Mouse (Mus musculus) kidney, embryonic 16.5 days (tissue): Measurements from ENCODE around the gene Fam189a1. TPM values are rescaled to one million over a fixed set of nuclear protein-coding genes. Genes with fewer than 3 reads are reported as not detected.

Source experiments
- ATAC-seq: fragments of 200-750 bp; cut with Nextera tagmentation; 2 replicates; pipeline ENCODE4 v1.8.0; 2017; ENCODE audit warnings: moderate TSS enrichment; ENCODE audit not compliant: low FRiP score, low TSS enrichment
- H3K27ac ChIP-seq: fragments of 300-500 bp; sonication (generic); 2 replicates; pipeline ENCODE4 v1.5.1; 2014; ENCODE audit warnings: low read length
- H3K27me3 ChIP-seq: fragments of 300-500 bp; sonication (generic); 2 replicates; pipeline ENCODE4 v1.6.1; 2014; ENCODE audit warnings: low read length, control low read depth, mixed read lengths; ENCODE audit not compliant: insufficient read depth
- H3K36me3 ChIP-seq: fragments of 300-500 bp; sonication (generic); 2 replicates; pipeline ENCODE4 v1.6.1; 2014; ENCODE audit warnings: low read length, control low read depth, mixed read lengths; ENCODE audit not compliant: insufficient read depth
- H3K4me1 ChIP-seq: fragments of 300-500 bp; sonication (generic); 2 replicates; pipeline ENCODE4 v1.6.1; 2014; ENCODE audit warnings: low read length, control low read depth, mixed read lengths; ENCODE audit not compliant: insufficient read depth
- H3K4me2 ChIP-seq: fragments of 300-500 bp; sonication (generic); replicated peaks from 2 replicates; pipeline ENCODE4 v1.6.1; 2014; ENCODE audit warnings: low read depth, low read length
- H3K4me3 ChIP-seq: fragments of 300-500 bp; sonication (generic); 2 replicates; pipeline ENCODE4 v1.5.1; 2014; ENCODE audit warnings: mild to moderate bottlenecking, low read length
- H3K9ac ChIP-seq: fragments of 300-500 bp; sonication (generic); replicated peaks from 2 replicates; pipeline ENCODE4 v1.6.1; 2014; ENCODE audit warnings: low read length
- H3K9me3 ChIP-seq: fragments of 300-500 bp; sonication (generic); 2 replicates; pipeline ENCODE4 v1.6.1; 2016; ENCODE audit warnings: low read length, control low read depth
- WGBS: fragments of 180-500 bp; shearing (Covaris S2); extraction: QIAGEN DNeasy Blood & Tissue Kit; methylation state at CpG from one replicate; pipeline ENCODE4 v1.1.7; 2014; 5-methylcytosine and 5-hydroxymethylcytosine counted together
- polyA plus RNA-seq: library from polyadenylated mRNA; unstranded; fragments of >200 nt; fragmentation: Nextera tagmentation; extraction: Ambion mirVana; gene quantifications from 2 replicates; pipeline ENCODE4 v1.2.1, GENCODE M21; 2015

The Fam189a1 gene
- polyA plus RNA-seq, 1 experiment from 2014 or later = 0.20 TPM

DNA sequence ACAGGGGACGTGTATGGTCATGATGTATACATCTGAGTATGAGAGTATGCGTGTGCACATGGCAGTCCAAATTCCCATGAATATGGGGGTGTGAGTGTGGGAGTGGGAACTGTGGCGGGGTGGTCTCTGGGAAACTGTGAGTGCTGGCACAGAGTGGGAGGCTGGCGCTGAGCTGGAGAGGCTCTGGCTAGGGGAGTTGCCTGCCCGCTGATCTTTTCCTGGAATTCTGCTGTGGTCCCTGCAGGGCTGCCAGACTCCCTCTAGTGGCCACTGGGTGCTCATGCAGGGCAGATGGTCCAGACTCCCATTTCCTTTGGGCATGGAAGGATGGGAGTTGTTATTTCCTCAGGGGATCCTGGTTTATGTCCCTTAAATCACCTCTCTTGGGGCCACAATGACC is 404.9 kb downstream of the Fam189a1 start:
- 27% methylated on average over 5 of the region's 5 CpGs for WGBS
- peak; percentile 62; the same call in 1 of the 2 replicates for ATAC-seq
- no peak overlapping the region for H3K9ac ChIP-seq
- H3K4me3 ChIP-seq = no peak overlapping the region
- no peak overlapping the region for H3K27ac ChIP-seq
- H3K36me3 ChIP-seq = no peaks in the 10 kb centered on the region
- H3K9me3 ChIP-seq = no peaks in the 10 kb centered on the region
- no peaks in the 10 kb centered on the region for H3K27me3 ChIP-seq
- H3K4me2 ChIP-seq = no peak overlapping the region
- H3K4me1 ChIP-seq = peaks cover 6% of the 10 kb centered on the region; the same call in 1 of the 2 replicates

- 89% methylated on average over 7 of the region's 7 CpGs for WGBS
- Histone ChIP-seq H3K9me3 (no peaks in the 10 kb centered on the region), H3K27me3 (no peaks in the 10 kb centered on the region), H3K27ac (no peak overlapping the region), H3K9ac (no peak overlapping the region), H3K4me3 (no peak overlapping the region), H3K4me1 (no peaks in the 10 kb centered on the region), H3K4me2 (no peak overlapping the region), H3K36me3 (no peaks in the 10 kb centered on the region)
- ATAC-seq = no peak
Measured at GRCm38 (mm10) chr7:64743610-64744009, 412.8 kb downstream of the Fam189a1 start.

DNA sequence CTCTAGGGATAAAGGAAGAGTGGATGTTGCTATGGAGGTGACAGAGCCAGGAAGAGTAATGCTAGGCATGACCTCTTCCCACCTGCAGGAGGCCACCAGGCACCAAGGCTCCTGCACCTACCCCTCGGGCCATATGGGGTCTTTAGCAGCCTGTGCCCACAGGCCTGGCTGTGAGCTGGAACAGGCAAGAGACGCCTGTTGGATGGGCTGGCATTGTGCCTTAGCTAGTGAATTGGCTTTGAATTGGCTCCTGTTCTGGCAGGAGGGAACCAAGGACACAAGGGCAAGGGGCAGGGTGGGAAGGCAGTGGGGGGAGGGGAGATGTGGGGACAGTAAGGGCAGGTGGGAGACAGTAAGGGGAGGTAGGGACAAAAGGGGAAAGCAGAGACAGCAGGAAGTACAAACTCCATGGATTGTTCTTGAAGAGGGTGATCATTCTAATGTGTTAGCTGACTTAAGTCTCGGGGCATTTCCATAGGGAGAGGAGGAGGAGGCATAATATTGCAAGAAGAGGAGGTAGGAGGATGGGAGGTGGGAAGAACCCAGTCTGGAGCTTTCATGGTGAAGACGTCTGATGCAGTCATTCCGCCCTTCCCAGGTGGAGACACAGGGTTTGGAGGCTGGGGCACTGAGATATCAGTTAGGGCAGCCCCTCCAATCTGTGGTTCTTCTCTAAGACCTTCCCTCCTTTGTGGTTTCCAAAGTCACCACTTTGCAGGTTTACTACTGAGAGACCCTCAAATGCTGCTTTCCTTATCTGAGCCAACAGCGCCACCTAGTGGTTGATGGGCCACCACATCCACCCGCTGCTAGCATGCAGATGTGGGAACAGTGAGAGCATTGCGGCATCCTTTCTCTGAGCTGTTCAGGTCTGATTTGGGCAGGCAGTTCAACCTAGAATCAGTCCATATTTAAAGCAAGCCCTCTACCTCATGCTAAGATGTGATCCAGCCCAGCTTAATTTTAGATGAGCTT is 414.8 kb downstream of the Fam189a1 start:
- H3K9me3 ChIP-seq = no peaks in the 10 kb centered on the region
- no peaks in the 10 kb centered on the region for H3K36me3 ChIP-seq
- H3K4me3 ChIP-seq = no peak overlapping the region
- H3K27me3 ChIP-seq = no peaks in the 10 kb centered on the region
- no peak overlapping the region for H3K27ac ChIP-seq
- no peaks in the 10 kb centered on the region for H3K4me1 ChIP-seq
- no peak overlapping the region for H3K9ac ChIP-seq
- WGBS = 27% methylated on average over 8 of the region's 8 CpGs
- no peak overlapping the region for H3K4me2 ChIP-seq
- ATAC-seq = peak; percentile 82; the same call in 1 of the 2 replicates

DNA sequence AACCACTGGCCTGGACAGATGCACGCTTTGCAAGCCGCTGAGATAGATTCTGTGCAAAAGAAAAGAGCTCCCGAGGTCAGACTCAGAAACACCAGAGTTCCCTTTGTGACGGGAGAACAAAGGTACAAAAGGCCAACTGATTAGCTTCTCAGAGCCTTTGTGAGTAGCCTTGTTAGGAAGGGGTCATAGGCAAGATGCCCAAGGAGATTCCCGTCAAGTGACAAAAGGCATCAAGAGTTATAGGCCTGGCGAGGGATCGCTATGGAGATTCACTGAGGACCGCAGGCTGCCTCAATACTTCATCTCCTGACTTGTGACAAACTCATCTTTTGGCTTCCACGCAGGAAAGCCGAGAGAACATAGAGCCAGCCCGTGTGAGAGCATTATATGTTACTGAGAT is 417.2 kb downstream of the Fam189a1 start:
- ATAC-seq = no peak
- Histone ChIP-seq H3K4me3 (no peak overlapping the region), H3K9ac (no peak overlapping the region), H3K27me3 (no peaks in the 10 kb centered on the region), H3K9me3 (no peaks in the 10 kb centered on the region), H3K4me2 (no peak overlapping the region), H3K4me1 (no peaks in the 10 kb centered on the region), H3K27ac (no peak overlapping the region), H3K36me3 (no peaks in the 10 kb centered on the region)
- 75% methylated on average over 11 of the region's 11 CpGs for WGBS

DNA sequence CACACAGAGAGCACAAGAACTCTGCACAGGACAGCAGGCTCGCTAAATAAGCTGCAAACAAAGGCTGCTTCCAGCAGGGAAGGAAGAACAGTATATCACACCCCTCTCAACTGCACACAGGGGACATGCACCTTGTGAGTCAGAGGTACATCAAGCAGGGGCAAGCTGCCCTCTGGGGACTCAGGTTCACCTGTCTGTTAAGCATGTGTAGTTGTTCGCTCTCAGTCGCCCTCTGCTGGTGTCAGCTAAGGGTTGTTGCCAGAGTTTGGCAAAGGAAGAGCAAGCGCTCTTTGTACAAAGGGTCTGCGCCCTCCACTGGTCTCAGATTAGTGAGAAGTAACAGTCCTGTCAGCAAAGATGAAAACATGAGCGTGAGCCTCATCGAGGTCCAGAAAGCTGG is 426.6 kb downstream of the Fam189a1 start:
- Histone ChIP-seq H3K9me3 (no peaks in the 10 kb centered on the region), H3K27me3 (no peaks in the 10 kb centered on the region), H3K36me3 (no peaks in the 10 kb centered on the region), H3K27ac (no peak overlapping the region), H3K4me1 (no peaks in the 10 kb centered on the region), H3K4me3 (no peak overlapping the region), H3K9ac (no peak overlapping the region), H3K4me2 (no peak overlapping the region)
- 28% methylated on average over 7 of the region's 7 CpGs for WGBS
- peak; percentile 28; the same call in 1 of the 2 replicates for ATAC-seq

DNA sequence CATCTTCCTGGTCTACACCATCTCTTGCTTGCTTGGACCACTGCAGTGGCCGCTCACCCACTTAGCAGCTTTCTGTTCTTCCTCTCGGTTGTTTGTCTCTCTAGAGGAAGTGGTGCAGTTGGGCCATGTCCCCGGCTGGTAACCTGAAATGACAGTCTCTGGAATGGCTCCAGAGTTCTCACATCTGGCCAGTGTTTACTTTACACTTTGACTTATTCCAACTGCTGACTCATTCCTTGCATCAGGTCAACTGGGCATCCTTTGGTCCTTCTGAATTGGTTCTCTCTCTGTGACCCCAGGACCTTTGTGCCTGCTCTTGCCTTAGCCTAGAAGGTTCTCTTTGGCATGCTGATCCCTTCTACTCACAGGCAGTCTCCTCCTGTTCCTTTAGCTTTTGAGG is 427.6 kb downstream of the Fam189a1 start:
- no peak for ATAC-seq

GRCm38 (mm10) chr7:64728181-64728591 is 428.2 kb downstream of the Fam189a1 start:
- no peak overlapping the region for H3K4me3 ChIP-seq
- no peaks in the 10 kb centered on the region for H3K27me3 ChIP-seq
- H3K4me1 ChIP-seq = no peaks in the 10 kb centered on the region
- no peak overlapping the region for H3K27ac ChIP-seq
- H3K9me3 ChIP-seq = no peaks in the 10 kb centered on the region
- 81% methylated on average over 5 of the region's 5 CpGs for WGBS
- H3K36me3 ChIP-seq = no peaks in the 10 kb centered on the region
- no peak overlapping the region for H3K4me2 ChIP-seq
- ATAC-seq = no peak
- no peak overlapping the region for H3K9ac ChIP-seq

More for the DNA sequence above, 427.6 kb downstream of the Fam189a1 start:
- no peaks in the 10 kb centered on the region for H3K9me3 ChIP-seq
- no peak overlapping the region for H3K9ac ChIP-seq
- no peak overlapping the region for H3K27ac ChIP-seq
- no peaks in the 10 kb centered on the region for H3K4me1 ChIP-seq
- no peak overlapping the region for H3K4me2 ChIP-seq
- H3K4me3 ChIP-seq = no peak overlapping the region
- no peaks in the 10 kb centered on the region for H3K27me3 ChIP-seq
- WGBS = 55% methylated on average over 3 of the region's 3 CpGs
- H3K36me3 ChIP-seq = no peaks in the 10 kb centered on the region

GRCm38 (mm10) chr7:64725967-64726695 is 430.2 kb downstream of the Fam189a1 start:
- Histone ChIP-seq H3K9ac (no peak overlapping the region), H3K36me3 (no peaks in the 10 kb centered on the region), H3K9me3 (no peaks in the 10 kb centered on the region), H3K4me1 (no peaks in the 10 kb centered on the region), H3K4me2 (no peak overlapping the region), H3K27me3 (no peaks in the 10 kb centered on the region), H3K4me3 (no peak overlapping the region), H3K27ac (no peak overlapping the region)
- no peak for ATAC-seq
- 78% methylated on average over 6 of the region's 6 CpGs for WGBS

DNA sequence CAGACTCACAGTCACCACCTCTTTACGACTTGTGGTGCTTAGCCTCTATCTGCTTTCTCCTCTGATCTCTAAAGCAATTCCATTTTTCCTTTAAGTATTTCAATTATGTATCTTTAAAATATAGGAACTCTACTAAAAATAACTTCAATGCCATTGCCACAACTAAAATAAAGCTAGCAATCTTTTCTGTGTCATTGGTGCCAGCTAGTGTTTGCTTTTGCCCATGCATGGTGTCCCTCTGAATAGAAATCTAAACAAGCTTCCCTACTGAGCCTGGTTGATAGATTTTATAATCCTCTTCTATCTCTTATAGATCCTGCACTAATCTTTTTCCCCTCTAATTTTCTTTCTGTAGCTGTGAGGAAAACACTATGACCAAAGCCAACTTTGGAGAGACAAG is 432.0 kb downstream of the Fam189a1 start:
- H3K4me3 ChIP-seq = no peak overlapping the region
- H3K27ac ChIP-seq = no peak overlapping the region
- no peak overlapping the region for H3K4me2 ChIP-seq
- ATAC-seq = no peak
- H3K4me1 ChIP-seq = no peaks in the 10 kb centered on the region
- H3K36me3 ChIP-seq = no peaks in the 10 kb centered on the region
- no peaks in the 10 kb centered on the region for H3K9me3 ChIP-seq
- H3K27me3 ChIP-seq = no peaks in the 10 kb centered on the region
- H3K9ac ChIP-seq = no peak overlapping the region
- WGBS = 83% methylated on average over 1 of the region's 1 CpGs

GRCm38 (mm10) chr7:64723313-64723712 is 433.1 kb downstream of the Fam189a1 start:
- Histone ChIP-seq H3K4me1 (no peaks in the 10 kb centered on the region), H3K9ac (no peak overlapping the region), H3K27ac (no peak overlapping the region), H3K36me3 (no peaks in the 10 kb centered on the region), H3K4me2 (no peak overlapping the region), H3K27me3 (no peaks in the 10 kb centered on the region), H3K4me3 (no peak overlapping the region), H3K9me3 (no peaks in the 10 kb centered on the region)
- 87% methylated on average over 3 of the region's 3 CpGs for WGBS
- ATAC-seq = no peak
